Mouse (Mus musculus) testis, adult 2 months (tissue): ENCODE data around the gene Gcnt2. TPM values are rescaled to one million over a fixed set of nuclear protein-coding genes. Genes with fewer than 3 reads are reported as not detected.

Experiments used
- H3K27ac ChIP-seq: fragments of 200-500 bp; 2 replicates; pipeline ENCODE4 v1.5.1; 2012; ENCODE audit warnings: low read depth, low read length; ENCODE audit not compliant: control insufficient read depth, insufficient read depth
- H3K27me3 ChIP-seq: fragments of 200-500 bp; 2 replicates; pipeline ENCODE4 v1.6.1; 2012; ENCODE audit warnings: mild to moderate bottlenecking, low read length, moderate library complexity; ENCODE audit not compliant: control insufficient read depth, insufficient read depth
- H3K36me3 ChIP-seq: fragments of 200-500 bp; 2 replicates; pipeline ENCODE4 v1.6.1; 2012; ENCODE audit warnings: mild to moderate bottlenecking, low read length; ENCODE audit not compliant: control insufficient read depth, insufficient read depth
- H3K4me1 ChIP-seq: fragments of 200-500 bp; 2 replicates; pipeline ENCODE4 v1.6.1; 2012; ENCODE audit warnings: low read length; ENCODE audit not compliant: control insufficient read depth, insufficient read depth
- H3K4me3 ChIP-seq: fragments of 200-500 bp; 2 replicates; pipeline ENCODE4 v1.5.1; 2012; ENCODE audit warnings: low read depth, mild to moderate bottlenecking, low read length, moderate library complexity, mixed read lengths; ENCODE audit not compliant: control insufficient read depth
- CTCF ChIP-seq: fragments of 200-500 bp; IDR thresholded peaks from 2 replicates; pipeline ENCODE4 v1.5.1; 2012; ENCODE audit warnings: low read depth, mild to moderate bottlenecking, inconsistent platforms, low read length, moderate library complexity; ENCODE audit not compliant: control insufficient read depth, insufficient read depth, insufficient replicate concordance
- POLR2A ChIP-seq: fragments of 200-500 bp; IDR thresholded peaks from 2 replicates; pipeline ENCODE4 v1.6.1; 2012; ENCODE audit warnings: low read depth, mild to moderate bottlenecking, inconsistent platforms, low read length, moderate library complexity; ENCODE audit not compliant: control insufficient read depth
- polyA plus RNA-seq: library from polyadenylated mRNA; depleted of rRNA; stranded (reverse); fragments of >200 nt; gene quantifications from 2 replicates; pipeline ENCODE4 v1.2.3, GENCODE M21; 2012

The Gcnt2 gene
- polyA plus RNA-seq, 1 experiment: 0.32 TPM

GRCm38 (mm10) chr13:40907274-40907673, 47.7 kb downstream of the Gcnt2 start:
- no peak for TF ChIP-seq CTCF
- no peak for TF ChIP-seq POLR2A
- Histone ChIP-seq H3K4me1 (no peaks in the 10 kb centered on the region), H3K27me3 (no peaks in the 10 kb centered on the region), H3K4me3 (no peak overlapping the region), H3K27ac (no peak overlapping the region; the same call in 1 of the 2 replicates), H3K36me3 (no peaks in the 10 kb centered on the region)

- Histone ChIP-seq H3K4me1 (no peaks in the 10 kb centered on the region), H3K27me3 (no peaks in the 10 kb centered on the region), H3K27ac (no peak overlapping the region), H3K36me3 (no peaks in the 10 kb centered on the region), H3K4me3 (no peak overlapping the region)
- TF ChIP-seq CTCF (no peak), POLR2A (no peak)
Measured at GRCm38 (mm10) chr13:40908044-40908443, 48.5 kb downstream of the Gcnt2 start.

- no peaks in the 10 kb centered on the region for H3K27me3 ChIP-seq
- no peaks in the 10 kb centered on the region for H3K36me3 ChIP-seq
- H3K4me3 ChIP-seq: no peak overlapping the region
- H3K4me1 ChIP-seq: no peaks in the 10 kb centered on the region
- TF ChIP-seq CTCF (no peak), POLR2A (no peak)
- no peak overlapping the region for H3K27ac ChIP-seq
Measured at GRCm38 (mm10) chr13:40909060-40909459, 49.5 kb downstream of the Gcnt2 start.

GRCm38 (mm10) chr13:40910047-40910446, 50.5 kb downstream of the Gcnt2 start:
- H3K36me3 ChIP-seq: no peaks in the 10 kb centered on the region
- TF ChIP-seq CTCF: no peak
- TF ChIP-seq POLR2A: no peak
- no peak overlapping the region for H3K27ac ChIP-seq
- H3K27me3 ChIP-seq: no peaks in the 10 kb centered on the region
- H3K4me1 ChIP-seq: no peaks in the 10 kb centered on the region
- no peak overlapping the region for H3K4me3 ChIP-seq

- Histone ChIP-seq H3K27ac (no peak overlapping the region), H3K4me1 (peaks cover 4% of the 10 kb centered on the region), H3K36me3 (no peaks in the 10 kb centered on the region), H3K27me3 (no peaks in the 10 kb centered on the region), H3K4me3 (no peak overlapping the region)
- no peak for TF ChIP-seq POLR2A
- no peak for TF ChIP-seq CTCF
Measured at GRCm38 (mm10) chr13:40911951-40912350, 52.4 kb downstream of the Gcnt2 start.

GRCm38 (mm10) chr13:40913395-40914018, 54.0 kb downstream of the Gcnt2 start:
- TF ChIP-seq CTCF (no peak), POLR2A (no peak)
- peaks cover 6% of the 10 kb centered on the region for H3K4me1 ChIP-seq
- no peak overlapping the region for H3K27ac ChIP-seq
- no peak overlapping the region for H3K4me3 ChIP-seq
- H3K36me3 ChIP-seq: no peaks in the 10 kb centered on the region
- H3K27me3 ChIP-seq: no peaks in the 10 kb centered on the region

- TF ChIP-seq POLR2A: no peak
- no peak for TF ChIP-seq CTCF
- no peaks in the 10 kb centered on the region for H3K36me3 ChIP-seq
- H3K27ac ChIP-seq: no peak overlapping the region
- no peaks in the 10 kb centered on the region for H3K27me3 ChIP-seq
- H3K4me1 ChIP-seq: peaks cover 6% of the 10 kb centered on the region
- no peak overlapping the region for H3K4me3 ChIP-seq
Measured at GRCm38 (mm10) chr13:40914053-40914585, 54.6 kb downstream of the Gcnt2 start.
